Mouse (Mus musculus): Measurements from ENCODE around the gene Rnf167. TPM values are rescaled to one million over a fixed set of nuclear protein-coding genes. Genes with fewer than 3 reads are reported as not detected.

The Rnf167 gene
- polyA plus RNA-seq, 1 experiment from 2014 or later, result 113 TPM

DNA sequence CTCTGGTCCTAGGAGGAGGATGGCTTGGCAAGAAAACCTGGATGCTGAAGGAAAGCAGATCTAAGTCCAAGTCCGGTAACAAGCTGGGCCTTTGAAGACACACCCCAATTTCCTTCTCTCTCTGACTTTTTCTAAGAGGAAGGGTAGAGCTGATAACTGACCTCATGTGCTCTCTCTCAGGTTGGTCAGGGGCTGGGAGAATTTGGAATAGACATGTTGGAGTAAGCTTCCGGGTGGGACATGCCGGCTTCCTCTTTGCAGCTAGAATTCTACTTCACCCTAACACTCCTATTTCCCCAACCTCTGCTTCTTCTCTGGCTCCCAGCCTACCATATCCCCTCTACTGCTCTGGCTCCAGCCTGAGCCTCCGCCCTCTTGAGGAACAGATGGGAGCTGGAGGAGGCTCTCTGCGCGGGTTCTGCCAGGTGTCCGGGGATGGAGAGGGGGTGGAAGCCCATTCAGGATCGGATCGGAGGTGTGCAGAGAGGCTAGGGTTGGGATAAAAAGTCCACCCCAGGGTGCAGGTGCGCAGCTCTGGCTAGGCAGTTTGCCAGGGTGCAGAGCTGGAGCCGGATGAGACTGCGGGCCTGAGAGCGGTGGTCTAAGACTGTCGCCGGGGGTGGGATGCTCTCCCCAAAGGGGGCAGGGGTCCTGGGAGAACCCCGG, 40.0 kb downstream of the Rnf167 start:
- TF ChIP-seq CTCF (IDR thresholded peaks at IDR 0.05; ENCODE audit: low read depth), result no peak; the same call in 1 of the 2 replicates
- Histone ChIP-seq H3K4me3 (replicated peaks; ENCODE audit: low read depth, low read length) (peak overlapping the region; percentile 70), H3K27me3 (ENCODE audit: insufficient read depth, low read length) (no peaks in the 10 kb centered on the region), H3K27ac (peak overlapping the region; percentile 85), H3K36me3 (ENCODE audit: insufficient read depth, low read length) (peaks cover 20% of the 10 kb centered on the region), H3K9ac (ENCODE audit: low read depth, low read length) (peak overlapping the region; percentile 71), H3K4me2 (ENCODE audit: low read length) (peak overlapping the region; percentile 75), H3K4me1 (replicated peaks; ENCODE audit: insufficient read depth, low read length) (peaks cover 14% of the 10 kb centered on the region; the same call in 1 of the 2 replicates), H3K9me3 (replicated peaks; ENCODE audit: low read length) (no peaks in the 10 kb centered on the region)
- ATAC-seq (replicated peaks; ENCODE audit: low FRiP score, low read depth) (peak; percentile 46), DNase-seq (ENCODE audit: low spot score) (peak; percentile 63)
- WGBS, result 2% methylated on average over 16 of the region's 16 CpGs

GRCm38 (mm10) chr11:70687601-70688199, 40.7 kb downstream of the Rnf167 start, which contains the start of gene Camta2:
TSS of gene Camta2 (minus strand) at chr11:70688105.
- peaks cover 14% of the 10 kb centered on the region; the same call in 1 of the 2 replicates for H3K4me1 ChIP-seq (replicated peaks; ENCODE audit: insufficient read depth, low read length)
- H3K27ac ChIP-seq, result peak within 1 kb of the TSS; percentile 85
- TF ChIP-seq CTCF (IDR thresholded peaks at IDR 0.05; ENCODE audit: low read depth), result peak; percentile 63
- H3K9me3 ChIP-seq (replicated peaks; ENCODE audit: low read length), result no peaks in the 10 kb centered on the region
- H3K9ac ChIP-seq (ENCODE audit: low read depth, low read length), result peak within 1 kb of the TSS; percentile 71
- under 1% methylated on average over 46 of the region's 55 CpGs for WGBS
- H3K4me3 ChIP-seq (replicated peaks; ENCODE audit: low read depth, low read length), result peak within 1 kb of the TSS; percentile 70
- H3K4me2 ChIP-seq (ENCODE audit: low read length), result peak within 1 kb of the TSS; percentile 75
- no peaks in the 10 kb centered on the region for H3K27me3 ChIP-seq (ENCODE audit: insufficient read depth, low read length)
- ATAC-seq (replicated peaks; ENCODE audit: low FRiP score, low read depth) (peak; percentile 81), DNase-seq (ENCODE audit: low spot score) (peak; percentile 92)
- peaks cover 17% of the 10 kb centered on the region for H3K36me3 ChIP-seq (ENCODE audit: insufficient read depth, low read length)

GRCm38 (mm10) chr11:70688372-70688771, 41.3 kb downstream of the Rnf167 start:
- Histone ChIP-seq H3K27me3 (ENCODE audit: insufficient read depth, low read length) (no peaks in the 10 kb centered on the region), H3K4me3 (replicated peaks; ENCODE audit: low read depth, low read length) (peak overlapping the region; percentile 70), H3K9ac (ENCODE audit: low read depth, low read length) (peak overlapping the region; percentile 71), H3K36me3 (ENCODE audit: insufficient read depth, low read length) (peaks cover 10% of the 10 kb centered on the region), H3K9me3 (replicated peaks; ENCODE audit: low read length) (no peaks in the 10 kb centered on the region), H3K4me2 (ENCODE audit: low read length) (peak overlapping the region; percentile 75), H3K27ac (peak overlapping the region; percentile 85), H3K4me1 (replicated peaks; ENCODE audit: insufficient read depth, low read length) (peaks cover 14% of the 10 kb centered on the region; the same call in 1 of the 2 replicates)
- DNase-seq (ENCODE audit: low spot score) (no peak), ATAC-seq (replicated peaks; ENCODE audit: low FRiP score, low read depth) (no peak)
- 16% methylated on average over 8 of the region's 8 CpGs for WGBS
- TF ChIP-seq CTCF (IDR thresholded peaks at IDR 0.05; ENCODE audit: low read depth), result no peak; the same call in 1 of the 2 replicates

DNA sequence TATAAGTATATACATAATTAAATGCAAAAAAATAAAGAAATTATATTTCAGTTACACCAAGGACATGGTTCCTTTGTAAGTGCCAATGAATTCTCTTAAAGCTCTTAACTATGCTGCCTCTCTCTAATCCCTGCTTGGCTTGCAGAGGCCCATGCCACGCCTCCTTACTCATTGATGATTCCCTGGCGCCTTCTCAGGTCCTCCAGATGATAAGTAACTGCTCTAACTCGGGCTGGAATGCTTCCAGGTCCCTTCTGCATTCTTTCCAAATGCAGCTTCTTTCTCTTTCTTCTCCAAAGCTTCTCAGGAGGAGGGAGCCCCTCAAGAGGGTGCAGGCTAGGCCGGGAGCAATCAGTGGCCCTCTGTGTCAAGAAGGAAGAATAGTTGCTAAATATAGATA, 42.5 kb downstream of the Rnf167 start:
- Histone ChIP-seq H3K4me1 (replicated peaks; ENCODE audit: insufficient read depth, low read length) (peaks cover 14% of the 10 kb centered on the region; the same call in 1 of the 2 replicates), H3K36me3 (ENCODE audit: insufficient read depth, low read length) (peaks cover 3% of the 10 kb centered on the region), H3K4me3 (replicated peaks; ENCODE audit: low read depth, low read length) (no peak overlapping the region), H3K4me2 (ENCODE audit: low read length) (no peak overlapping the region), H3K27me3 (ENCODE audit: insufficient read depth, low read length) (no peaks in the 10 kb centered on the region), H3K9me3 (replicated peaks; ENCODE audit: low read length) (no peaks in the 10 kb centered on the region), H3K27ac (no peak overlapping the region), H3K9ac (ENCODE audit: low read depth, low read length) (no peak overlapping the region)
- 64% methylated on average over 4 of the region's 4 CpGs for WGBS
- DNase-seq (ENCODE audit: low spot score) (no peak), ATAC-seq (replicated peaks; ENCODE audit: low FRiP score, low read depth) (no peak)
- TF ChIP-seq CTCF (IDR thresholded peaks at IDR 0.05; ENCODE audit: low read depth), result no peak

- H3K4me2 ChIP-seq (ENCODE audit: low read length), result no peak overlapping the region
- peaks cover 6% of the 10 kb centered on the region; the same call in 1 of the 2 replicates for H3K4me1 ChIP-seq (replicated peaks; ENCODE audit: insufficient read depth, low read length)
- no peaks in the 10 kb centered on the region for H3K27me3 ChIP-seq (ENCODE audit: insufficient read depth, low read length)
- ATAC-seq (replicated peaks; ENCODE audit: low FRiP score, low read depth) (no peak), DNase-seq (ENCODE audit: low spot score) (no peak)
- H3K9ac ChIP-seq (ENCODE audit: low read depth, low read length), result no peak overlapping the region
- WGBS, result 74% methylated on average over 3 of the region's 3 CpGs
- H3K4me3 ChIP-seq (replicated peaks; ENCODE audit: low read depth, low read length), result no peak overlapping the region
- no peak for TF ChIP-seq CTCF (IDR thresholded peaks at IDR 0.05; ENCODE audit: low read depth)
- no peak overlapping the region for H3K27ac ChIP-seq
- H3K9me3 ChIP-seq (replicated peaks; ENCODE audit: low read length), result no peaks in the 10 kb centered on the region
- no peaks in the 10 kb centered on the region for H3K36me3 ChIP-seq (ENCODE audit: insufficient read depth, low read length)
These were observed 46.5 kb downstream of the Rnf167 start for GRCm38 (mm10) chr11:70693504-70693903.

DNA sequence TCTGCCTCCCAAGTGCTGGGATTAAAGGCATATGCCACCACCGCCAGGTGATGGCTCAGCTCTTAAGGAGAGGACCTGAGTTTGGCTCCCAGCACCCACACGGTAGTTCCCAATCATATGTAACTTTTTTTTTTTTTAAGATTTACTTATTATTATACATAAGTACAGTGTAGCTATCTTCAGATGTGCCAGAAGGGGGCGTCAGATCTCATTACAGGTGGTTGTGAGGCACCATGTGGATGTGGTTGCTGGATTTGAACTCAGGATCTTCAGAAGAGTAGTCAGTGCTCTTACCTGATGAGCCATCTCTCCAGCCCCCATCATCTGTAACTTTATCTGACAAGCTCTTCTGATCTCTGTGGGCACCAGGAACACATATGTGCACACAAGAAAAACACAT, 50.3 kb downstream of the Rnf167 start:
- H3K9me3 ChIP-seq (replicated peaks; ENCODE audit: low read length), result no peaks in the 10 kb centered on the region
- TF ChIP-seq CTCF (IDR thresholded peaks at IDR 0.05; ENCODE audit: low read depth), result peak; percentile 25; the same call in 1 of the 2 replicates
- 77% methylated on average over 3 of the region's 3 CpGs for WGBS
- H3K36me3 ChIP-seq (ENCODE audit: insufficient read depth, low read length), result no peaks in the 10 kb centered on the region
- no peak overlapping the region for H3K4me2 ChIP-seq (ENCODE audit: low read length)
- no peaks in the 10 kb centered on the region for H3K27me3 ChIP-seq (ENCODE audit: insufficient read depth, low read length)
- H3K4me3 ChIP-seq (replicated peaks; ENCODE audit: low read depth, low read length), result no peak overlapping the region
- DNase-seq (ENCODE audit: low spot score) (no peak), ATAC-seq (replicated peaks; ENCODE audit: low FRiP score, low read depth) (no peak)
- peaks cover 14% of the 10 kb centered on the region for H3K4me1 ChIP-seq (replicated peaks; ENCODE audit: insufficient read depth, low read length)
- H3K27ac ChIP-seq, result no peak overlapping the region
- H3K9ac ChIP-seq (ENCODE audit: low read depth, low read length), result no peak overlapping the region

Data from kidney, postnatal 0 days (tissue).